Mouse (Mus musculus): ENCODE measurements around the gene Nmnat3. TPM values are rescaled to one million over a fixed set of nuclear protein-coding genes. Genes with fewer than 3 reads are reported as not detected.

Gene Nmnat3
- polyA plus RNA-seq, 1 experiment from 2014 or later, result 13.7 TPM

GRCm38 (mm10) chr9:98275080-98275479 is 12.2 kb upstream of the Nmnat3 start:
- no peak overlapping the region for H3K4me2 ChIP-seq (ENCODE audit: low read depth, low read length)
- H3K4me3 ChIP-seq (ENCODE audit: low read length), result no peak overlapping the region
- no peaks in the 10 kb centered on the region for H3K9me3 ChIP-seq (replicated peaks; ENCODE audit: control insufficient read depth, low read length)
- H3K36me3 ChIP-seq (ENCODE audit: control insufficient read depth, insufficient read depth), result no peaks in the 10 kb centered on the region
- no peak overlapping the region for H3K27ac ChIP-seq (ENCODE audit: low read length)
- no peaks in the 10 kb centered on the region for H3K27me3 ChIP-seq (ENCODE audit: control insufficient read depth, insufficient read depth, low read length)
- H3K9ac ChIP-seq (ENCODE audit: low read length), result no peak overlapping the region
- WGBS, result 80% methylated on average over 10 of the region's 10 CpGs
- no peaks in the 10 kb centered on the region for H3K4me1 ChIP-seq (ENCODE audit: control insufficient read depth, insufficient read depth, low read length)
- no peak for ATAC-seq (replicated peaks; ENCODE audit: extremely low read depth, insufficient read depth, low FRiP score)

- no peak for ATAC-seq (replicated peaks; ENCODE audit: extremely low read depth, insufficient read depth, low FRiP score)
- no peaks in the 10 kb centered on the region for H3K4me1 ChIP-seq (ENCODE audit: control insufficient read depth, insufficient read depth, low read length)
- H3K36me3 ChIP-seq (ENCODE audit: control insufficient read depth, insufficient read depth), result no peaks in the 10 kb centered on the region
- H3K27me3 ChIP-seq (ENCODE audit: control insufficient read depth, insufficient read depth, low read length), result no peaks in the 10 kb centered on the region
- no peak overlapping the region for H3K27ac ChIP-seq (ENCODE audit: low read length)
- no peak overlapping the region for H3K4me3 ChIP-seq (ENCODE audit: low read length)
- H3K9ac ChIP-seq (ENCODE audit: low read length), result no peak overlapping the region
- no peaks in the 10 kb centered on the region for H3K9me3 ChIP-seq (replicated peaks; ENCODE audit: control insufficient read depth, low read length)
- no peak overlapping the region for H3K4me2 ChIP-seq (ENCODE audit: low read depth, low read length)
- WGBS, result 56% methylated on average over 5 of the region's 5 CpGs
Observed at GRCm38 (mm10) chr9:98280162-98280561, 7.1 kb upstream of the Nmnat3 start.

GRCm38 (mm10) chr9:98285606-98286301 is 1.5 kb upstream of the Nmnat3 start:
- H3K4me3 ChIP-seq (ENCODE audit: low read length), result no peak overlapping the region
- ATAC-seq (replicated peaks; ENCODE audit: extremely low read depth, insufficient read depth, low FRiP score), result no peak
- no peak overlapping the region for H3K9ac ChIP-seq (ENCODE audit: low read length)
- H3K9me3 ChIP-seq (replicated peaks; ENCODE audit: control insufficient read depth, low read length), result no peaks in the 10 kb centered on the region
- no peak overlapping the region for H3K27ac ChIP-seq (ENCODE audit: low read length)
- no peaks in the 10 kb centered on the region for H3K36me3 ChIP-seq (ENCODE audit: control insufficient read depth, insufficient read depth)
- H3K4me1 ChIP-seq (ENCODE audit: control insufficient read depth, insufficient read depth, low read length), result no peaks in the 10 kb centered on the region
- H3K4me2 ChIP-seq (ENCODE audit: low read depth, low read length), result no peak overlapping the region
- H3K27me3 ChIP-seq (ENCODE audit: control insufficient read depth, insufficient read depth, low read length), result no peaks in the 10 kb centered on the region
- WGBS, result 71% methylated on average over 9 of the region's 9 CpGs

- Histone ChIP-seq H3K4me1 (ENCODE audit: control insufficient read depth, insufficient read depth, low read length) (no peaks in the 10 kb centered on the region), H3K27ac (ENCODE audit: low read length) (no peak overlapping the region), H3K4me2 (ENCODE audit: low read depth, low read length) (no peak overlapping the region), H3K27me3 (ENCODE audit: control insufficient read depth, insufficient read depth, low read length) (no peaks in the 10 kb centered on the region), H3K36me3 (ENCODE audit: control insufficient read depth, insufficient read depth) (no peaks in the 10 kb centered on the region), H3K9me3 (replicated peaks; ENCODE audit: control insufficient read depth, low read length) (no peaks in the 10 kb centered on the region), H3K4me3 (ENCODE audit: low read length) (no peak overlapping the region), H3K9ac (ENCODE audit: low read length) (no peak overlapping the region)
- no peak for ATAC-seq (replicated peaks; ENCODE audit: extremely low read depth, insufficient read depth, low FRiP score)
Observed at GRCm38 (mm10) chr9:98289665-98290064, 2.4 kb downstream of the Nmnat3 start.

- whole genome bisulfite sequencing, result 76% methylated on average over 1 of the region's 1 CpGs
- Histone ChIP-seq H3K27me3 (ENCODE audit: control insufficient read depth, insufficient read depth, low read length) (no peaks in the 10 kb centered on the region), H3K4me2 (ENCODE audit: low read depth, low read length) (no peak overlapping the region), H3K4me1 (ENCODE audit: control insufficient read depth, insufficient read depth, low read length) (no peaks in the 10 kb centered on the region), H3K36me3 (ENCODE audit: control insufficient read depth, insufficient read depth) (no peaks in the 10 kb centered on the region), H3K27ac (ENCODE audit: low read length) (no peak overlapping the region), H3K9me3 (replicated peaks; ENCODE audit: control insufficient read depth, low read length) (no peaks in the 10 kb centered on the region), H3K9ac (ENCODE audit: low read length) (no peak overlapping the region), H3K4me3 (ENCODE audit: low read length) (no peak overlapping the region)
- ATAC-seq (replicated peaks; ENCODE audit: extremely low read depth, insufficient read depth, low FRiP score), result no peak
Observed at GRCm38 (mm10) chr9:98290591-98290990, 3.4 kb downstream of the Nmnat3 start.

- under 1% methylated on average over 56 of the region's 56 CpGs for WGBS
- peak overlapping the region; percentile 75 for H3K9ac ChIP-seq (ENCODE audit: low read length)
- peak overlapping the region; percentile 75 for H3K4me3 ChIP-seq (ENCODE audit: low read length)
- peak overlapping the region; percentile 90 for H3K4me2 ChIP-seq (ENCODE audit: low read depth, low read length)
- no peaks in the 10 kb centered on the region for H3K36me3 ChIP-seq (ENCODE audit: control insufficient read depth, insufficient read depth)
- peak overlapping the region; percentile 86 for H3K27ac ChIP-seq (ENCODE audit: low read length)
- no peaks in the 10 kb centered on the region for H3K27me3 ChIP-seq (ENCODE audit: control insufficient read depth, insufficient read depth, low read length)
- peak; percentile 87 for ATAC-seq (replicated peaks; ENCODE audit: extremely low read depth, insufficient read depth, low FRiP score)
- H3K4me1 ChIP-seq (ENCODE audit: control insufficient read depth, insufficient read depth, low read length), result peaks cover 9% of the 10 kb centered on the region
- H3K9me3 ChIP-seq (replicated peaks; ENCODE audit: control insufficient read depth, low read length), result no peaks in the 10 kb centered on the region
Observed at GRCm38 (mm10) chr9:98296383-98297201, 9.4 kb downstream of the Nmnat3 start.

GRCm38 (mm10) chr9:98297234-98297936 is 10.2 kb downstream of the Nmnat3 start:
- H3K4me1 ChIP-seq (ENCODE audit: control insufficient read depth, insufficient read depth, low read length), result peaks cover 9% of the 10 kb centered on the region
- H3K9me3 ChIP-seq (replicated peaks; ENCODE audit: control insufficient read depth, low read length), result no peaks in the 10 kb centered on the region
- peak overlapping the region; percentile 75 for H3K4me3 ChIP-seq (ENCODE audit: low read length)
- ATAC-seq (replicated peaks; ENCODE audit: extremely low read depth, insufficient read depth, low FRiP score), result peak; percentile 38; the same call in 1 of the 2 replicates
- peak overlapping the region; percentile 75 for H3K9ac ChIP-seq (ENCODE audit: low read length)
- 12% methylated on average over 12 of the region's 12 CpGs for WGBS
- H3K27me3 ChIP-seq (ENCODE audit: control insufficient read depth, insufficient read depth, low read length), result no peaks in the 10 kb centered on the region
- no peaks in the 10 kb centered on the region for H3K36me3 ChIP-seq (ENCODE audit: control insufficient read depth, insufficient read depth)
- peak overlapping the region; percentile 86 for H3K27ac ChIP-seq (ENCODE audit: low read length)
- H3K4me2 ChIP-seq (ENCODE audit: low read depth, low read length), result peak overlapping the region; percentile 90

- H3K36me3 ChIP-seq (ENCODE audit: control insufficient read depth, insufficient read depth), result no peaks in the 10 kb centered on the region
- H3K27me3 ChIP-seq (ENCODE audit: control insufficient read depth, insufficient read depth, low read length), result no peaks in the 10 kb centered on the region
- H3K4me3 ChIP-seq (ENCODE audit: low read length), result no peak overlapping the region; the same call in 1 of the 2 replicates
- H3K9me3 ChIP-seq (replicated peaks; ENCODE audit: control insufficient read depth, low read length), result no peaks in the 10 kb centered on the region
- no peak for ATAC-seq (replicated peaks; ENCODE audit: extremely low read depth, insufficient read depth, low FRiP score)
- H3K9ac ChIP-seq (ENCODE audit: low read length), result no peak overlapping the region
- 75% methylated on average over 6 of the region's 6 CpGs for WGBS
- peak overlapping the region; percentile 90 for H3K4me2 ChIP-seq (ENCODE audit: low read depth, low read length)
- H3K27ac ChIP-seq (ENCODE audit: low read length), result no peak overlapping the region
- peaks cover 9% of the 10 kb centered on the region for H3K4me1 ChIP-seq (ENCODE audit: control insufficient read depth, insufficient read depth, low read length)
Observed at GRCm38 (mm10) chr9:98297937-98298595, 10.8 kb downstream of the Nmnat3 start.
